Mouse (Mus musculus) heart, postnatal 4 days (tissue): ENCODE data around the gene Ptprf. TPM values are rescaled to one million over a fixed set of nuclear protein-coding genes. Genes with fewer than 3 reads are reported as not detected.

Experiments used
- DNase-seq: peaks from one replicate; pipeline ENCODE4 v3.0.0; 2021
- total RNA-seq, 2 experiments: library from RNA; stranded (reverse); gene quantifications; 2 replicates each; pipeline ENCODE4 v1.2.3; 2021

Gene Ptprf
- 10 to 100 TPM; 39.4 to 40.7 TPM for total RNA-seq

DNA sequence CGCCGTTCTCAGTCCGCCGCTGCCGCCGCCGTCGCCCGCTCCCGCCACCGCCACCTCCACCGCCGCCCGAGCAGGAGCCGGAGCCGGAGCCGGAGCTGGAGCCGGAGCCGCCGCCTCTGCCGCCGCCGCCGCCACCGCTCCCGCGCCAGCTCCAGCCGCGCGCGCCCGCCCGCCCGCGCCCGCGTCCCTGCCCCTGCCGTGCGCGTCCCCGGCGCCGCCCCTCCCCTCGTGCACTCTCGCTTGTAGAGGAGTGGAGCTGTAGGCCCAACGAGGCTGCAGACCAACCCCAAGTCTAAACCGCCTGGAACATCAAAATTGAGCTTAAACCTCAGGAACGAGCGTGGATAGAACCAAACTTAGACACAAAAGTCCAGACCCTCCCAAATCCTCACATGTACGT lies at the start of gene Ptprf:
Ptprf (minus strand) TSS at position 175 of the 400 bp plus-strand sequence.
- peak; percentile 85 for DNase-seq

DNA sequence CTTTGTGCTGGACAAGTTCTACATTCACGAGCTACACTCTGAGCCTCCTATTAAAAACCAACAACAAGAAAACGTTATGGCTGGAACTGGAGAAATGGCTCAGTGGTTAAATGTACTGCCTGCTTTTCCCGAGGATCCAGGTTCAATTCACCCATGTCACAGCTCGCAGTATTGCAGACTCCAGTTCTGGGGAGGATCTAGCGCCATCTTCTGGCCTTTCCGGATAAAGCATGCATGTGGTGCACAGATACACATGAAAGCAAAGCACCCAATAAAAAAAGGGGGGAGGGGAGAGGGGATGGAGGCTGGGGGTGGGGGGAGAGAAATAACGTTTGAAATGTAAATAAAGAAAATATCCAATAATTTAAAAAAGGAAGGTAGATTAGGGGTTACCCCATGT lies 45.5 kb upstream of the Ptprf start:
- peak; percentile 72 for DNase-seq

DNA sequence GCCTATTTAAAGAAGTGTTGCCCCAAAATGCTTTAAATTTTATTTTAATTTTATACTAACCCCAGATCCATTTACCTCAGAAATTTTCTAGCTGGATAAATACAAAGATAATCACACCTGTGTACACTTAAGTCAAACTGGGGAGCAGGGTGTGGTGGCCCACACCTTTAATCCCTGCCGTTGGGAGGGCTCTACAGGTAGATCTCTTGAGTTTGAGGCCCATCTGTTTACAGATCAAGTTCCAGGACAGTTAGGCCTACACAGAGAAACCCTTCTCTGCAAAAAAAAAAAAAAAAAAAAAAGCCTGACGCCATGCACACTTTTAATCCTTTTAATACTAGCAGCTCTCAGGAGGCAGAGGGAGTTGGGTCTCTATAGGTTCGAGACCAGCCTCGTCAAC lies 44.8 kb upstream of the Ptprf start:
- no peak for DNase-seq

DNA sequence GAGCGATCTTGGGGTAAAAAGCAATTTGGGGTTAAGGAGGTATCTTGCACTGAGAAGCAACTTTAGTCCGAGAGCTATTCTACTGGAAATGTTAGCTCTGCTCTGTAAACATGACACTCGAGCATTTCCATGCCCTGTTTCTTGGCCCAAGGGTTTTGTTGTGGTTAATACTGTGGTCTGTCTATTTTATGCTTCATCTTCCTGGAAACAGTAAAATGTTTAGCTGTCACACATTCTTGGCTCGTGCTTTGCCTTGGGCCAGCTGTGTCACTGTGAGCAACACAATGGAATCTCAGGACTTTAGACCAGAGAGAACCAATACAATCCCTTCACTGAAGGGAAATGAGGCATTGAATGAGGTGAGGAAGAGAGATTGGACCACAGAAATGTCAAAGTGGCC lies 40.6 kb upstream of the Ptprf start:
- peak; percentile 9 for DNase-seq

DNA sequence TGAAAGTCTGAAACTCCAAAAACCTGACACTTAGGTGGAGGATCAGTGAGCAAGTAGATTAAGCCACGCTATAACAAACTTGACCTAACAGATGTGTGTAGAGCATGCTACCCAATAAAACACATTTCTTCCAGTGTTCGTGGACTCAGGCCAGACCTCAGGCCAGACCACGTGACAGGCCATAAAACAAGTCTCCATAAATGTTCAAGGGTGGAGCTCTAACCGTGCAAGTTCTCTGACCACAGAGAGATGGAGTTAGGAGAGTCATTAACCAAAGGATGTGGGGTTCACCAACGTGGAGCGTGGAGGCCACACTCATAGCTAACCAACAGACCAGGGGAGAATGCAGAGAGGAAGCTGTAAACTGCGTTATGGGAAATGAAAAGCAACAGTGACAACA lies 35.3 kb upstream of the Ptprf start:
- no peak for DNase-seq

DNA sequence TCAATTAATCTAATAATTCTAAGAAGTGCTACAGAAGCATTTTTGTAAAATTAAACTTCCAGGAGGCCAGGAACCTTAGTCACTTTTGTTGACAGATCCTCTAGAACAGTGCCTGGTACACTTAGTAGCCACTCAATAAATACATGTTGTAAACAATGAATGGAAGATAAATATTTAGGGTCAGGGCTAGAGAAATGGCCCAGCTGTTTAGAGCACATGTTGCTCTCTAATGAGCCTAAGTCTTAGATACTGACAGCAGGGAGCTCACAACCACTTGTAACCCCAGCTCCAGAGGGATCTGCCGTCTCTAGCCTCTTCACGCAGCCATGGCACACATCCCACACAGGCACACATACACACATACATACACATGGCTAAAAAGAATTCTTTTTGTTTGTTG lies 29.4 kb upstream of the Ptprf start:
- no peak for DNase-seq

DNA sequence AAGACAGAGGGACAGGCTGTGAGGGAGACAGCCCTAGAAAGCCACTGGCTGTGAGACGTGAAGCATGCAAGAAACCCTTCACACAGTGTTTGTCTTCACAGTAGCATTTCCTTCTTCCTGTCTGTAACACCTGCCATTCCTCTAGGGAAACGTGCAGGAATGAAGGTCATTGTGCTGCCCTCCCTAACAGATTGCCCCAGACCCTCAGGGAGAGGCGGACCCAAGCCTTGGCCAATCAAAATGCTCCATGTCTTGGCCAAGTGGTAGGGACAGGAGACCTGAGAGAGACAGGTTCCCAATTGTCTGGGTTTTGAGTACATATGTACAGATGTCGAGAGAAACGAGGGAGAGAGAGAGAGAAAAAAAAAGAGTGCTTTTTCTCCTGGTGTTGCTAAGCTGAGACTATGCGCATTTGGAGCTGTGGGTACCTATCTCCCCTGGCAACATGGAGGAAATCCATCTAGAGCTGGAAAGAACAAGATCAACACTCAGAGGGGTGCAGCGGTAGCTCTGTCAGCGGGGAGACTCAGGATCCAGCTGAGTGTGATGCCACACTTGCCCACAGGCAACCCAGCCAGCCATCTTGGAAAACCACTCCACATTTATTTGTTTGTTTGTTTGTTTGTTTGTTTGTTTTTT lies 28.6 kb upstream of the Ptprf start:
- no peak for DNase-seq

DNA sequence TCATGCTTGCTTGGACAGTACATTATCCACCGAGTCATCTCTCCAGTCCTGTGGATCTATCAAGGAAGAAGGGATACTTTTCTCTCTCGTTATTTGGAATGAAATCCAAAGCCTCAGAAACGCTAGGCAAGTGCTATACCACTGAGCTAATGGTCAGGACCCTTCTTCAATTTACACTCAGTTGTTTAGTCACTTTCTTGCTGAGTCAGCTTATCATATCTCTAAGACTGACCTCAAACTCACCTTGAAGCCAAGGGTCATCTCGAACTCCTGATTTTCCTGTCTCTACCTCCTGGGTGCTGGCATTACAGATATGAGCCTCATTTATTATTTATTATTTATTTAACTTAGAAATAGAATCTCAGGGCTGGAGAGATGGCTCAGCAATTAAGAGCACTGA lies 25.5 kb upstream of the Ptprf start:
- no peak for DNase-seq

DNA sequence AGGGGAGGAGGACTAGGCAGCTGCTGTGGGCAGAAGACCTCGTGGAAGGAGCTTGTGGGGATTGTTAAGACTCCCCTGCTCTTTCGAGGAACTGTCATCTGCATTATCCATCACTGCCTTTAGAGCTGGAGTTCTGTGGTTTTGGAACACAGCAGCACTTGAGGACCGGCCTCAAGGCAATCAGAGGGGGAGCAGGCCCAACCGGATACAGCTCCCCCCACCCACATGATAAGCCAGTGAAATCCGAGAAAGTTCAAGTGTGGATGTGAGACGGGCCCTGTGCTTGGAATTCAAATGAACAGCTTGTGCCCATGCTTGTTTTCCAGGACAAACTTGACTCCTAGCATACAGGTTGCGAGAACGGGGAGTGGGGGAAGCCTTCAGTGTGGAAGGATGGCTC lies 24.1 kb upstream of the Ptprf start:
- no peak for DNase-seq

DNA sequence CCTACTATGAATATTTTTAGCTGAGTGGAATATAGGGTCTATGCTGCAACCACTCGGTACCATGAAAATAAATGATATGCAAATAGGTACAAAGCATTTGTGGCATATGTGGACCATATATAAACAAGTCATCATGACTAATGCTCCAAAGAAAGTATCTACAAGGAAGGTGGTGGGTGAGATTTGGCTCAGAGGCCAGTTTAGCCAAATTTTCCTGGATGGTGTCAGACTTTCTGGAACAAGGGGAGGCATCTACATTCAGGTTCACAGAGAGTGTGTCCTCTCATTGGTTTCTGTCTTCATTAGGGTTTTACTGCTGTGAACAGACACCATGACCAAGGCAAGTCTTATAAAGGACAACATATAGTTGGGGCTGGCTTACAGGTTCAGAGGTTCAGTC lies 19.3 kb upstream of the Ptprf start:
- DNase-seq: no peak

DNA sequence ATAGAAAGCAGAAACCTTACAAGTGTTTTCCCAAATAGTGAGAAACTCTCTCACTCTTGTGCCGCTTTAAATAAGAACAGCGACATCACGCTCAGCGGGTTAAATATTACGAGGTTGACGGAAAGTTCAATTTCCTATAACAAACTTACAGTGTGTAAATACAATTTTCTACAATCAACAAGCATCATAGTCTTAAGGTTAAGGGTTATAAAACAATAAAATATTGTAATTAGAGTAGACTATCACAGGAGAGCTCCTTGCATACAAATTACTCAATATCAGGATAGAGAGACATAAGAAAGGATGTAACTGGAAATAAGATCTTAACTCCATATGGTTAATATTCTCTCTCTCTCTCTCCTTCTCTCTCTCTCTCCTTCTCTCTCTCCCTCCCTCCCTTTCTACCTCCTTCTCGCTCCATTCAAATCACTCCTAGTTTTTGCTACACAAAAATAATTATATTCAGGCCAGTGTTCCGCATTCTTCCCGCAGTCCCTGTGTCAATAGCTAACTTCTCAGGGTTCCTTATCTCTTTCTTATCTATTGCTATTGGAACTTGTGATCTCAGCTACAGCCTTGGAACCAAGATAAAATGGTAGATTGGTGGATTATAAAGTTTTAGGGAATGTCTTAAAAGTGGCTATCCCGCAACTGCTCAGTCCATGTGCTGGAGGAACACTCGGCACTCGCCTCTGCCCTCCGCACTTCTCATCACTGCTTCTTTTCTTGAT lies 16.5 kb upstream of the Ptprf start:
- DNase-seq: no peak

DNA sequence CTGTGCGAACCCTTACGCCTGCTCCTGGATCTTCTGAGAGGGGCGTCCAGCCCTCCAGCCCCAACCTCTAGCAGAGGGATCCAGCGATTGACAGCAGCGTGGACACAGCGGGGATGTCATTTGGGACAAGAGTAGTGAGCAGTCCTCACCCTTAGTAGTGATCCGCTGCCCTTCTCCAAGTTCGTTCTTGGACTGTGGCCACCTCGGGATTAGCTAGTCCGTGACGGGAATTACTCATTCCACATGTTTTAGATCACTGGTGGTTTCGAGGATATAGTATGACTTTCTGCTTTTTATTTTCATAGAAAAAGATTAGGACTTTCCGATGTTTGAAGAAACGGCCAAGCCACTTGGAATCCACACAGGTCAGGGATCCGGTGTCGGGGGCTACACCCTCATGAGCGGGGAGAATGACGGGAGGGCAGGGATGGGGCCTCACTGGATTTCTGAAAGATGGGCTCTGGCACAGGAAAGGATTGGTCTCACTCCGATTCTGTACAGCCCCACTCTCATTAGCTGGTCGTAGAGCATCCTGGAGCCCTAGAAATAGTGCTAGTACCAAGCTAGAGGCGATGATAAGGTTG lies 15.0 kb upstream of the Ptprf start:
- DNase-seq: no peak

DNA sequence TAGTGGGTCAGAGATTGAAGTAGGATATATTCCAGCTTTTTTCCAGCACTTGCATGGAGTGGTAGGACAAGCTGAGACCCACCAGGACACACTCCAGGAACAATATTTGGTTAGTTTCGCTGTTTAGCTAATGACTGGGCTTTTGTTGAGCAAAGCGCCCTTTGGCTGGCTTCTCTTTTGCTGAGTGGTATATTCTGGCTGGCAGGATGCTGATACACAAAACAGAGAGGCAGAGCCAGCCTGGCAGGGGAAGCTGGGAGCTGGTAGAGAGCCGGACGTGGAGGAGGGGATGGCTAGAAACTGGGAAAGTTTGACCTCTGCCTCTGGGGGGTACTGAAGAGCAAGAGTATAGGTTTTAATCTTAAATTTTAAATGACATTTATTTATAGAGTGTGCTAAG lies 13.8 kb upstream of the Ptprf start:
- DNase-seq: no peak

DNA sequence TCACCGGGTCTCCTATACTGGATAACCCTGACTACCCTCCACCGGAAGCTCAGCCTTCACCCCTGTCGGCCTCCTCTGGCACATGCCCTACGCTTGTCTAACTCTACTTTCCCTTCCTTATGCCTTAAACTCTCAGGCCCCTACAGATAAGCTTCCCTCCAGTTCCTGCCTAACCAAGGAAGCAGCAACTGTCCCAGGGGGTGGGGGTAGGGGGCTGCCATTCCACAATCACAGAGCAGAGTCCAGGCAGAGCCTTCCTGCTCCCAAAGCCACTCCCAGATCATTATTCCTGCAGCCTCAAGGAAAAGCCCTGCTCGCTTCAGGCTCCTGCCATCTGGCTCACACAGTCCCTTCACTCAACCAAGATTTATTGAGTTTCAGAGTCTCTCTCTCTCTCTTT lies 6.6 kb upstream of the Ptprf start:
- no peak for DNase-seq

DNA sequence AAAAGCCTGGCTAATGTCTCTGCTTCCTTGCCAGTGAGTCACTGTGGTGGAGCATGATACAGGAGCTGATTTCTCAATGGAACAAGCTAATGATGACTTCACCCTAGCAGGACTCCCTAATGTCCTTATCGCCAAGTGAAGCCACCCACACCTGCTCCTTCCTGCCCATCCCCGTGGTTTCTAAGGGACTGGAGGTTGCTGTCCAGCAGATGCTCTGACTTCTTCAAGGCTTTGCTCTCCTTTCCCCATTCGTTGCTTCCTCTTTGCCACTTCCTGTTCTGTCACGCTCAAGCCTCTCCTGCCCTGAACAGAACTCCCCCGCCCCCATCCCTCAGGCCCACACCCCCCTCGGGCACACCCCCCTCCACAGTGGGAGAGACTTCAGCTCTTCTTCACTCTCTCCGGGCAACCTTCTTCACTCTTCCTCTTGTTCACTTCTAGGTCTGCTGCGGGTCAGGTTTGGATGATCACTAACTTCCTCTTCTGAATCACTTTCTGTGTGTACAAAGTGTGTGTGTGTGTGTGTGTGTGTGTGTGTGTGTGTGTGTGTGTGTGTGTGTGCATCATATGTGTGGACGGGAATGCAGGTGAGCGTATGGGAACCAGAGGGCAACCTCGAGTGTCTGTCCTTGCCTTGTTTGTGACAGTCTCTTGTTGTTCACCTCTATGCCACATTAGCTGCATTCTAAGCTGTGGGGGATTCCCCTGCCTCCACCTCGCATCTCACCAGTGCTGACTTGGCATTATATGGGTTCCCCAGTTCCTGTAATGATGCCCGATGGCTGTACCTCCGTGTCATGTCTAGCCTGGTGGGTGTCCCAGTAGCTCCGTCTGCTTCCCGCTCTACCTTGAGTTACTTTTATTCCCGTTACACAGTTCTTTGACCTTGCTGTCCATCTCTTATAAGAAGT lies 4.7 kb upstream of the Ptprf start:
- DNase-seq: no peak

DNA sequence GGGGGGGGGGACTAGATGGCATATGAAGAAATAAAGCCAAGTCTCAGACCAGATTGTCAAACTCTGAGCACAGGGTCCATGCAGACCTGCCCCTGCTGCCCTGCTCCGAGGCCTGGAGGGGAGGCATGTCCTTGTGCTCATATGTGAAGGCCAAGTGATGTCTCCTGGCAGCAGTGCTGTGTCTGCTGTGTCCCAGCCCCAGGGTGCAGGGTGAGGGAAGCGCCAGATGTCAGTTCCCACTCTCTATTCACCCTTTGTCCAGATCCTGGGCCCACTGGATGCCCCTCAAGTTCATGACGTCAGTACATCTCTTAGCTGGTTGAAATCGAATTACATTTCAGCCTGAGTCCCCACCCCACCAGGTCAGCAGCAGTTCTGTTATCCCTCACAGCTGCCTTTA lies 3.6 kb upstream of the Ptprf start:
- DNase-seq: no peak

DNA sequence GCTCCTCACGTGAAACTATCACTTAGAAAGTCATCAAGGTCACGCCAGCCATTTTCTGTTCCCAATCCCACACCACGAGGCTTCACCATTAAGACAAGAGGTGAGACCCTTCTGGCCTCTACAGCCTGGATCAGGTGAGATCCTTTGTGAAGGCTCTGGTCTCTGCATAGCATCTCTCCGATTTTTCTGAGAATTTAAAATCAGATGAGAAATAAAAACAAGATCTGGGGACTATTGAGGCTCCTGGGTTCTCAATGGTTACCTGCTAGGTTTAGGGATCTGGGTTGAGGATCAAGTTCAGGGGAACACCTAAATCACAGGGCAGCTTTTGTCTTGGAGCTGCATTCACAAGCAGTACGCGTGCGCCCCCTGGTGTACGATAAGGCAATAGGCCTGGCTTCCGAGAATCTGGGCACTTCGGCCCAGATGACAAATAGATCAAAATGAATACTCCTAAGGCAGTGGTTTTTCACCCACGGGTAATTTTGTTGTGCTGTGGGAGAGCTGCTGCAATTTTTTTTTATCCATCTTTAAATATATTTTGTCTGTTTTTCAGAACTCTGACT lies 1.6 kb upstream of the Ptprf start:
- DNase-seq: peak; percentile 86

DNA sequence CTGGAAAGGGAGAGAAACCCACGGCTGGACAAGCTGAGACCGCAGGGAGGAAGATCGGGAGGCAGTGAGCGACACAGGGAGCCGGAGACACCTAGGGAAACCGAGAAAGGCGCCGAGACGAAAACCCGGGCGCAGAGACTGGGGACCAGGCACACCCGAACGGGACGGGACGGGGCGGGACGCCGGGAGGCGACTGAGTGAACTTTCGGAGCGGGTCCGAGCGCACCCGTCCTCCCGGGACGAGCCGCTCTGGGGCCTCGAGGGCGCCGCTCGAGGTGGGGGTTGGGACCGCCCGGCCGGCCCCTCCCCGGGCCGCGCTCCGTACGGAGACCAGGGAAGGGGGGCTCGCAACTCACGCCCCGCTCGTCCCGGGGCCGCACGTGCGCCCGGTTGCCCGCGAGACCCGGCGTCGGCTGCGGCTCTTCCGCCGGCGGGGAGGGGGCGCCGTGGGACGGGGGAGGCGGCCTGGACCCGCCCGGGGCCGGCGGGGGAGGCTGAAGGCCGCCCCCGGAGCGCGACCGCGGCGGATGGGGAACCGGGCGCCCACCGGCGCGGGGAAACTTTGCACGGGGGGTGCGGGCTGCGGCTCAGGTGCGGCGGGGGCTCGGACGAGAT lies 682 bp downstream of the Ptprf start:
- peak; percentile 52 for DNase-seq

DNA sequence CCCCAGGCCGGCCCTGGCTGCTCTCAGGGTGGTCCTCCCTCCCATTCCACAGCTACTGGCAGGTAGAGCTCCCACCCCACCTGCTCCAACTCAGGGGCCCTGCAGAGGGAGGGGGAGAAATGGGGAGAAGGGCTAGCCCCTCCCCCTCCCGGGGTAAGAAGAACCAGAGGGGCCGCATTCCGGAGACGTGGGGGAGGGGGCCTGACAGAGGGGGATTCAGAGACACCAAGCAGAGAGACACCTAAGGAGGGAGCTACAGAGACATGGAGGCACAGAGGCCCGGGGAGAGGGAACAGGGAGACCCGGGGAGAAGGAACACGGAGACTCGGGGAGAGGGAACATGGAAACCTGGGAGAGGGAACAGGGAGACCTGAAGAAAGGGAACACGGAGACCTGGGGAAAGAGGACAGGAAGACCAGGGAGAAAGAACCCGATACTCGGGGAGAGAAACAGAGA lies 1.2 kb downstream of the Ptprf start:
- no peak for DNase-seq

DNA sequence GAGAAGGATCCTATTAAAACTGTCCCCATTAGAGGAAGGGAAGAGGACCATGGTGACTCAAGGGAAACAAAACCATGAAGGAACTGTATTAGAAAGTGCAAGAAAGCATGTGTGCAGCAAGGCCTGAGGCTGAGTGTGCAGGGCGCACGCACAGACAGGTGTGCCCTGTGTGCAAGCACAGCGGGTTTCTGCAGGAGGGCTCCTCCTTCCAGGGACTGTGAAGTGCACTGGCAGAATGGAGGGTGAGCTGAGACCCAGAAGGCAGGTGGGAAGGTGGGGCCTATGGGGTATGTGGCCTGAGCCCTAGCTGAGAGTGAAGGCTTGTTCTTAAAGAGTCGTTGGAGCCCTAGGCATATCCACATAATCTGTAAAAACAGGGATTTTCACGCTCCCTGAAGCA lies 1.9 kb downstream of the Ptprf start:
- peak; percentile 4 for DNase-seq

DNA sequence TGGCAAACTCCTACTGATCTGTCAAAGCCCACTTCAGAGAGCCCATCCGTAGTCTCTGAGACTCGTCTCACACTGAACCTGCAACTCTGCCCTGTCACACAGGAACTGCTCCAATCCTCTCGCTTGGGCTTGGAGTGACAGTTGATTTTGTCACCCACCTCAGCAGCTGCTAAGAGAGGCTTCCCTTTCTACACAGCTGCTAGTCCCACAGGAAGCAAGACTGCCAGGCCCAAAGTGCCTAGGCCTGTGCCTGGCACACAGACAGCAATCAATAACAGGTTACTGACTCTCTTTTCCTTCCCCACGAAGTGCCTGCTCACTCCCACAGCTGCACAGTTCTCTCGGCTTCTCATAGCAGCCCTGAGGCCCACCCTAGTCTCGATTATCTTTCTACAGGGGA lies 2.7 kb downstream of the Ptprf start:
- DNase-seq: no peak

DNA sequence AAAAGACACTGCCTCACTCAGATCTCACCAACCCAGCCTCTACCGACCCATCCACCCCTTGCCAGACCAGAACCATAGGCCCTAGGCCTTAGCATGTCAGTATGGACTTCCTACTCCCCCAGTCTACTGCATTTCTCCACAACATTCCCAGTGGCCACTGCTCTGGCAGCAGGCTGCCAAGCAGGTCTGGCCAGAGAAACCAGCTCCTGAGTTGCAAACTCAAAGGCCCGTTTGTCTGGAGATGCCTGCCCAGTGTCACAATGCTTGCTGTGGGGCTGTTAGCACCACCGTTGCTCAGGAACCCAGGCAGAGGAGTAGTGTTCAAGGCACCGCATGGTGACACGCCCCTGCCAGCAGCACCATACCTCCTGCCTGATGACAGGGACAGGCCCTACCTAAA lies 5.0 kb downstream of the Ptprf start:
- DNase-seq: peak; percentile 5
